Mouse (Mus musculus) bone marrow, adult 2 months (tissue): ENCODE results near the gene Nol6.

Source experiments
- CTCF ChIP-seq: fragments of 200-500 bp; IDR thresholded peaks from 2 replicates; pipeline ENCODE4 v1.5.1; 2011; ENCODE audit warnings: low read length, control low read depth; ENCODE audit not compliant: control insufficient read depth, insufficient read depth
- POLR2A ChIP-seq: fragments of 200-500 bp; IDR thresholded peaks from 2 replicates; pipeline ENCODE4 v1.6.1; 2011; ENCODE audit warnings: low read depth, mild to moderate bottlenecking, control low read depth, low read length, borderline replicate concordance; ENCODE audit not compliant: control insufficient read depth

DNA sequence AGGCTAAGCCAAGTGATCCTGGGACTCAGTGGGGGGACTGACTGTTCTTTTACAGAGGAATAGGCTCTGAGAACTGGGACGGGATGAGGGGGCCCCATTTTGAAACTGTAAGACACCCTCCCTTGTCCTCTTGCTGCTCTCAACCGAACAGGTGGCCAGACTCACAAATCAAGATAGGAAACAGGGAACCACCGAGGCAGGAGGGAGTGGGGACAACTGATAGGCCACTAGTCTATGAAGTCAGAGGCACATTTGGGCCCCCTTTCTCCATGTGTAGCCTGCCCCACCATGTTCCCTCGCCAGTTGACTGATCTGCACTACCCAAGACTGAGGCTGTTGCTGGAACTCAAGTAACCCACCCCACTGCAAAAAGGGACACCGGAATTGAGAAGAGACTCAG lies 27.5 kb downstream of the Nol6 start:
- TF ChIP-seq CTCF (no peak), POLR2A (no peak)
